Mouse (Mus musculus) thymus, adult 2 months (tissue): ENCODE data around the gene Lpin1.

Source experiments
- CTCF ChIP-seq: fragments of 200-500 bp; IDR thresholded peaks from 2 replicates; pipeline ENCODE4 v1.5.1; 2012; ENCODE audit warnings: mild to moderate bottlenecking, control low read depth, low read length, moderate library complexity, borderline replicate concordance; ENCODE audit not compliant: control insufficient read depth, poor library complexity, insufficient read depth; ENCODE audit errors: extremely low read depth
- POLR2A ChIP-seq: fragments of 200-500 bp; IDR thresholded peaks from 2 replicates; pipeline ENCODE4 v1.6.1; 2012; ENCODE audit warnings: mild to moderate bottlenecking, low read length, control low read depth, moderate library complexity; ENCODE audit not compliant: control insufficient read depth, poor library complexity, insufficient read depth; ENCODE audit errors: extremely low read depth

DNA sequence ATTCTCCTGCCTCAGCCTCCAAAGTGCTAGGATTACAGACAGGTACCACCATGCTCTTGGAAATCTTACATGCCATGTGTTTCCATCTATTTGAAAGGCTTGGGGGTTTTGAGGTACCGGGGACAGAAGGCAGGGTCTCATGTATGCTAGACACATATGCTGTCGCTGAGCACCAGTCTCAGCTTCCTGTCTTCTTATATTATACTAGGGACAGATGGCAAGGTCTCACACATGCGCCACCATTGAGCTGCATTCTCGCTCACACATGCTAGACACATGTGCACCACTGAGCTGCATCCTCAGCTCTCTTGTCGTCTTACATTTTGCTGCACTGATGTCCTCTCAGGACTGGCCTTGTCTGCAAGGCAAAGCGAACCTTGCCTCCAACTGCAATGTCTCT, 8.7 kb upstream of the Lpin1 start:
- no peak for TF ChIP-seq POLR2A
- no peak for TF ChIP-seq CTCF
